Mouse (Mus musculus): ENCODE results near the gene Slc9a8.

DNA sequence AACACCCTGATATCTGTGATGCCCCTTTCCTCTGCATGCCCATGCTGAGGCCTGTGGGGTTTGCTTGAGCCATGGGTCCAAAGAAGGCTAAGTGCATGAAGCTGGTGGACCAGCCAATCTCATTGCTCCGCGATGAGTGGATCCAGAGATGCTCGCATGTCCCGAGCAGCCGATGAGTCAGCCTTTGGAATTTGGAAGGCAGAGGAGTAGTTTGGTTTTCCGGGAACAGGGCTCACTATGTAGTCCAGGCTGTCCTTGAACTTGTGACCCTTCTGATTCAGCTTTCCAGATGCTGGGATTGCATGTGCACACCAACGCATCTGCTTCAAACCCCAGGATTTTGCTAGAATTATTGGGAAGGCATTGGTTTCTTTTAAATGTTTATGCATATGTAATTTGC, 21.9 kb upstream of the Slc9a8 start:
- TF ChIP-seq POLR2A (IDR thresholded peaks at IDR 0.05; ENCODE audit: insufficient read length, low read depth) (no peak), TCF12 (IDR thresholded peaks at IDR 0.05; ENCODE audit: insufficient read depth, poor library complexity, severe bottlenecking) (no peak), USF1 (IDR thresholded peaks at IDR 0.05; ENCODE audit: low read depth) (no peak), POLR2AphosphoS2 (IDR thresholded peaks at IDR 0.05; ENCODE audit: insufficient read length, low read depth) (no peak), REST (IDR thresholded peaks at IDR 0.05; ENCODE audit: insufficient read depth, insufficient read length) (no peak), MYOG (IDR thresholded peaks at IDR 0.05; ENCODE audit: control insufficient read depth in 1 of 3, insufficient read depth in 1 of 3, insufficient read length in 2 of 3, low read depth in 2 of 3) (no peak), TCF3 (IDR thresholded peaks at IDR 0.05; ENCODE audit: insufficient read length, low read depth) (no peak), E2F4 (IDR thresholded peaks at IDR 0.05; ENCODE audit: insufficient read depth) (no peak), MYOD1 (IDR thresholded peaks at IDR 0.05; ENCODE audit: control insufficient read depth in 1 of 3, insufficient read length in 2 of 3, low read depth in 2 of 3) (no peak), SRF (IDR thresholded peaks at IDR 0.05; ENCODE audit: control insufficient read depth, insufficient read length, low read depth) (no peak), MAX (IDR thresholded peaks at IDR 0.05; ENCODE audit: low read depth) (no peak), CEBPB (IDR thresholded peaks at IDR 0.05; ENCODE audit: insufficient read depth, poor library complexity, severe bottlenecking) (no peak)

Data from myocyte (in vitro differentiated cells).